Mouse (Mus musculus) heart, postnatal 0 days (tissue): ENCODE results near the gene Pgm1. TPM values are rescaled to one million over a fixed set of nuclear protein-coding genes. Genes with fewer than 3 reads are reported as not detected.

Experiments
- ATAC-seq: fragments of 200-750 bp; cut with Nextera tagmentation; 2 replicates; pipeline ENCODE4 v1.8.0; 2017; ENCODE audit warnings: low read depth, moderate number of reproducible peaks, moderate library complexity; ENCODE audit not compliant: insufficient read depth
- DNase-seq: peaks from one replicate; pipeline ENCODE4 v3.0.0-alpha.2; 2016; ENCODE audit warnings: low spot score
- H3K27ac ChIP-seq: fragments of 300-500 bp; sonication (generic); 2 replicates; pipeline ENCODE4 v1.5.1; 2014; ENCODE audit warnings: low read depth, mild to moderate bottlenecking
- H3K27me3 ChIP-seq: fragments of 300-500 bp; sonication (generic); 2 replicates; pipeline ENCODE4 v1.6.1; 2014; ENCODE audit warnings: low read length, mixed read lengths; ENCODE audit not compliant: control insufficient read depth, insufficient read depth
- H3K36me3 ChIP-seq: fragments of 300-500 bp; sonication (generic); replicated peaks from 2 replicates; pipeline ENCODE4 v1.6.1; 2014; ENCODE audit warnings: low read length, mixed read lengths; ENCODE audit not compliant: control insufficient read depth, insufficient read depth
- H3K4me1 ChIP-seq: fragments of 300-500 bp; sonication (generic); 2 replicates; pipeline ENCODE4 v1.6.1; 2014; ENCODE audit warnings: antibody characterized with exemption; ENCODE audit not compliant: control insufficient read depth, insufficient read depth
- H3K4me2 ChIP-seq: fragments of 300-500 bp; sonication (generic); 2 replicates; pipeline ENCODE4 v1.6.1; 2014; ENCODE audit warnings: low read depth, mild to moderate bottlenecking, low read length, moderate library complexity
- H3K4me3 ChIP-seq: fragments of 300-500 bp; sonication (generic); 2 replicates; pipeline ENCODE4 v1.5.1; 2014; ENCODE audit warnings: low read depth, low read length
- H3K9ac ChIP-seq: fragments of 300-500 bp; sonication (generic); replicated peaks from 2 replicates; pipeline ENCODE4 v1.6.1; 2014; ENCODE audit warnings: low read depth, low read length, mixed read lengths
- H3K9me3 ChIP-seq: fragments of 300-500 bp; sonication (generic); replicated peaks from 2 replicates; pipeline ENCODE4 v1.6.1; 2016; ENCODE audit warnings: low read length; ENCODE audit not compliant: control insufficient read depth
- CTCF ChIP-seq: IDR thresholded peaks from 2 replicates; pipeline ENCODE4 v1.5.1; 2016; ENCODE audit warnings: antibody characterized with exemption, control low read depth, low read depth
- EP300 ChIP-seq: IDR thresholded peaks from 2 replicates; pipeline ENCODE4 v1.6.1; 2016; ENCODE audit warnings: antibody characterized with exemption, low read depth
- WGBS: fragments of 180-500 bp; shearing (Covaris S2); extraction: QIAGEN DNeasy Blood & Tissue Kit; methylation state at CpG from one replicate; pipeline ENCODE4 v1.1.7; 2014; 5-methylcytosine and 5-hydroxymethylcytosine counted together
- polyA plus RNA-seq: library from polyadenylated mRNA; unstranded; fragments of >200 nt; fragmentation: Nextera tagmentation; extraction: Ambion mirVana; gene quantifications from 2 replicates; pipeline ENCODE4 v1.2.1, GENCODE M21; 2015
- total RNA-seq: library from RNA; depleted of rRNA; stranded (reverse); fragments of >200 nt; gene quantifications from 2 replicates; pipeline ENCODE4 v1.2.3, GENCODE M21; 2014; ENCODE audit warnings: low replicate concordance; rRNA removed

Pgm1 gene
- total and polyA plus RNA-seq, 2 experiments from 2014 or later, result 220 to 271 TPM

DNA sequence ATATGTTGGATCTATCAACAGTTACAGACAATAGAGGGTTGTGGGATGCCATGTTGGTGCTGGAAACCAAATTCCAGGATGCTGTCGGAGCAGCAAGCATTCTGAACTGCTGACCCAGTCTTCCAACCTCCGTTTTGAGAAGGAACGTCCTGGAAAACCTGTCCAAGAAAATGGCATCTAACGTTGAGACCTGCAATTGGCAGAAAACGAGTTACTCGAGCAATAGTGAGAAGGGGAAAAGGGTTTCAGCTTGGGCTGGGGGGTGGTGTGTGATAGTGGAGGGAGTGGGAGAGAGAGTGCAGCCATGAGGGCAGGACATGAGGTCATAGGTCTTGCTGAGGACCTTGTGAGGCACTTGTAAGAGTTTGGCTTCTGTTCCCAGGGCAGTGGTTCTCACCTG lies 105.8 kb downstream of the Pgm1 start:
- DNase-seq, result no peak
- ATAC-seq, result no peak
- no peak for TF ChIP-seq CTCF
- TF ChIP-seq EP300, result no peak

GRCm38 (mm10) chr4:100035919-100036554 lies 106.8 kb downstream of the Pgm1 start:
- Histone ChIP-seq H3K4me3 (no peak overlapping the region), H3K27ac (no peak overlapping the region), H3K4me2 (no peak overlapping the region), H3K9me3 (no peaks in the 10 kb centered on the region), H3K36me3 (no peaks in the 10 kb centered on the region), H3K4me1 (0 out of 2 replicates have a peak, but pooled peaks cover 13% of the 10 kb centered on the region), H3K9ac (no peak overlapping the region), H3K27me3 (no peaks in the 10 kb centered on the region)
- TF ChIP-seq EP300 (no peak), CTCF (no peak)
- ATAC-seq, result no peak
- 70% methylated on average over 16 of the region's 16 CpGs for WGBS
- no peak for DNase-seq

More for the DNA sequence above, 105.8 kb downstream of the Pgm1 start:
- Histone ChIP-seq H3K36me3 (no peaks in the 10 kb centered on the region), H3K4me3 (no peak overlapping the region), H3K9ac (no peak overlapping the region), H3K4me2 (no peak overlapping the region), H3K27ac (no peak overlapping the region), H3K9me3 (no peaks in the 10 kb centered on the region), H3K27me3 (no peaks in the 10 kb centered on the region), H3K4me1 (0 out of 2 replicates have a peak, but pooled peaks cover 17% of the 10 kb centered on the region)
- 73% methylated on average over 6 of the region's 6 CpGs for WGBS

Other genes with a start within 250 kb of the Pgm1 start
- gene Alg6, start 213.8 kb upstream of the Pgm1 start, total RNA-seq, result 12.4 and 54.3 TPM in 2 replicates
- gene Alg6, start 213.8 kb upstream of the Pgm1 start, polyA plus RNA-seq, result 6.3 and 6.5 TPM in 2 replicates
- gene Efcab7, start 100.2 kb upstream of the Pgm1 start, total RNA-seq, result 3.7 TPM in 1 of 2 replicates, not detected in the other
- 5.9 and 6.1 TPM in 2 replicates for gene Efcab7, start 100.2 kb upstream of the Pgm1 start, polyA plus RNA-seq
- 1.1 and 9.7 TPM in 2 replicates for gene Itgb3bp, start 399 bp downstream of the Pgm1 start, total RNA-seq
- 26.2 and 28.4 TPM in 2 replicates for gene Itgb3bp, start 399 bp downstream of the Pgm1 start, polyA plus RNA-seq
- gene Ror1, start 166.4 kb downstream of the Pgm1 start, total RNA-seq, result 17.5 and 31.3 TPM in 2 replicates
- 8.6 and 10.3 TPM in 2 replicates for gene Ror1, start 166.4 kb downstream of the Pgm1 start, polyA plus RNA-seq